Mouse (Mus musculus): ENCODE data around the gene Tmem104.
A peak's percentile ranks its signal among the peaks of the same experiment; 100 is the strongest.

The Tmem104 gene

DNA sequence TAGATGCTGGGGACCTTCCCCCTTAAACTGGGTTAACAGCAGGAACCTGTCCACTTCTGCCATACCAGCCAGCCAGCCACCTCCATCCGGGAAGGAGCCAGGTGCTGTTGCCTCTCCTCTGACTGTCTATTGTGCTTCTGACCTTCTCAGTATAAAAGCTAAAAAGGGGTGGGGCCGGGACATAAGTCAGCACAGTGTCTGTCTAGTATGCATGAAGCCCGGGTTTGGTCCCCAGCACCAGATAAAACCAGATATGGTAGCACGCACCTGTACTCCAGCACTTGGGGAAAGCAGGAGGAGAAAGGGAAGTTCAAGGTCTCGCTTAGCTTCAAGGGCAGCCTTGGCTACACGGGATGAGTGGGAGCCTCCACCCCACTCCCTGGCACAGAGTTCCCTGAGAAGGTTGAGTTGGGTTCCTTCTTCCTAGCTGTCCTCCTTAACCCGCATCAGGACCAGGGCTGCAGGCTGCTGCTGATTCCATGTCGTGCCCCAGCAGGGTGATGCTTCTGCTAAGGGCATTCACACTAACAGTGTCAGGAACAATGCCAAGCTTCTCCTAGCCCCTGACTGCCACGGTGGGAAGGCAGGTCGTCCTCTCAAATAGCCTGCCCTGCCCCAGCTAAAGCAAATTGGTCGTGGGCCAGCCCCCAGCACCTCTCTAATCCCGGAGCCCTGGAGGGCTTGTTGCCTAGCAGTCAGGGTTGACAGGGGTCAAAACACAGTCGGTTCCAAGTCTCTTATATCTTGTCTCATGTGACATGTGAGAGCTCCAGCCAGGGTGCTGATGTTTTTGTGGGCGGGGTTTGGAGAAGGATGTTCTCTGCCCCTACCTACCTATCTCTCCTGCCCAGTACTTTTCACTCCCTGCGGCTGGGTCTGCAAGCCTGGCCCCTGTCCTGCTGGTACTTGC is 42.0 kb downstream of the Tmem104 start:
- peak; percentile 78 for DNase-seq (ENCODE audit: low read depth, low spot score)

DNA sequence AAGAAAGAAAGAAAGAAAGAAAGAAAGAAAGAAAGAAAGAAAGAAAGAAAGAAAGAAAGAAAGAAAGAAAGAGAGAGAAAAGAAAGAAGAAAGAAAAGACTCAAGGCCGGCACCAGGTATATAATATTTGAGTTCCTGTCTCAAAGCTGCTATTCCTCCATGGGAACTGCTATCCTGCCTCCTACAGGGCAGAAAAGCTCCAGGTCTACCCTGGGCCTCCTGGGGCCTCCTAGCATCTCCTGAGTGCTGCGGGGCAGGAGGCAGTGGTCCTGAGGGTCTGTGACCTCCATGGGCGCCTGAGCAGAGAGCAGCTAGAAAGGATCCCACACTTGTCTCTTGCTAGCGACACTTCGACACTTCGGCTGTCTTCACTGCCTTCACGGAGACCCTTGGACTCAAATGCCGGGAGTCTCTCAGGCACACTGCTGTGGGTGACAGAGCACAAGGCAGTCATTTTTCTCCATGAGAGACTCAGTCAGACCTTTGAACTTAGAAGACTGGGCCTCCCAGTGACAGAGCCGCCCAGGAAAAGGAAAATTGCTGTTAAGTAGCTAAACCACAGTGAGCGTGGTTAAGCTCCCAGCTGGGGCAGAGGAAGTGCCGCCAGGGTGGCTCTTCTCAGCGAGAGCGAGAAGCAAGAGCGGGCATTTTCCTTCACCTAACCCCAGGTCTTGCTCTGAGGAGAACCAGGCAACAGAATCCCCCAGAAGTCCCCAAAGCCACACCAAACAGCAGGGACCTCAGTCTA is 44.1 kb downstream of the Tmem104 start:
- no peak for DNase-seq (ENCODE audit: low read depth, low spot score)

DNA sequence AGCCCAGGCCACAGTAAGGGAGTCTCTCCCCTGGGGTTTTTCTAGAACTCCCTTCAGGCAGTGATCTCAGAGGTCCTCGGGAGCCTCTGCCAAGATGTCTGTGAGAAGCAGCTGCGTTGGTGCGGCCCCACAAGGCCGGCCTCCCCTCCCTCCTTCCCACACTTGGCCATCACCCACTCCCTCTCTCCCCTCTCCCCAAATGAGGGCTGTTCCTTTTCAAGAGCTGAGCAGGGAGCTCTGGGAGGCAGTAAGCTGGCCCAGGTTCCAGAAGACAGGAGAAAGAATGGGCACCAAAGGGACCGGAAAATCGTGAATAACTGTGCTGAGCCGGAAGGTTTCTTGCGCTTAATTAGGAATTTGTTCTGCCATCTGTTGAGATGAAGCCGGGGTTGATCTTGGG is 44.6 kb downstream of the Tmem104 start:
- no peak for DNase-seq (ENCODE audit: low read depth, low spot score)

DNA sequence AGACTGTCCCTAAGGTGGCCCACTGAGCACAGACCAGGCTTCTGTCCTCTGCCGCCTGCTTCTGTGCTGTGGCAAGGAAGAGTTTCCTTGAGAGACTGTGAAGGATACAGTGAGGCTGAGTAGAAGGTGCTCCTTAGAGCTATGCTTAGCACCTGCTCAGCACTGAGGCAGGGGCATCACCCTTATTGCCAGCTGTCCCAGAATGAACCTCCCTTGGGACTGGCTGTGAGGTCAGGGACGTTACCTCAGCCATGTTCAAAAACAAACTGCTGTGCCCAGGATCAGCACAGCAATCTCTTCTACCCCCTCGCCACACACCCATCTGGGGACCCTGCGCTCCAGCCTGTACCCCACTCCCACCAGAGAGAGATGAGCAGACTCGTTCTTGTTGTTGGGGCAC is 45.6 kb downstream of the Tmem104 start:
- DNase-seq (ENCODE audit: low read depth, low spot score) = no peak

DNA sequence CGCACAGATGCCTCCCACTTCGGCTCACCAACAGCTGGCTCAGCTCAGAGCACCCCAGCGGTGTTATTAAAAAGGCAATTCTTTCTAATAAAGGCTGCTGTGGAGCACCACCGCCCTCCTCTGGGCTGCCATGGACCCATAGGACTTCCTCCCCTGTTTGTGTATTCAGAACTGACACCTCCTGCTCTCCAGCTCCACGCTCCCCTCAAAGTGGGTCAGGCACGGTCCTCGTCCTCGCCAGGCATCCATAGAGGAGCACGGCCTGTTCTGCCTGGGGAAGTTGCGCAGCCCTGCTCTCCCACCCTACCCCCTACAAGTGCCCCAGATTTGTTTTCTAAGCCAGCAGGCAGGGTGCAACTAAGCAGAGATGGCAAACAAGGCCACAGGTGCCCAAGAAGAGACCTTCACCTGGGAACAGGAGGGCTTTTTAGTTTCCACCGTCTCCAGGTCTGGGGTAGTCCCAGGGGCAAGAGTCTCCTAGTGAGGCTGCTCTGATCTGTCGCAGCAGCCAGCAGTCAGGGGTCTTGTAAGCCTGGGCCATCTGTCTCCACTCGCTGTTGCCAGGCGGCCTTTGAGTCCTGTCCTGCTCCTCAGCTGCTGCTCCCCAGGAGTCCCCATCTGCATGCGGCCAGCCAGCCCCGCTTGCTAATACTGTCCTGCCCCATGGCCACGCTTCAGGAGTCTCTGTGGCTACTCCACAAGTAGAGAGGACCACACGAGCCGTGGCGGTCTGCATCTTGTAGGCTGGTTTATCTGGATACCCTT is 46.4 kb downstream of the Tmem104 start:
- DNase-seq (ENCODE audit: low read depth, low spot score) = no peak

DNA sequence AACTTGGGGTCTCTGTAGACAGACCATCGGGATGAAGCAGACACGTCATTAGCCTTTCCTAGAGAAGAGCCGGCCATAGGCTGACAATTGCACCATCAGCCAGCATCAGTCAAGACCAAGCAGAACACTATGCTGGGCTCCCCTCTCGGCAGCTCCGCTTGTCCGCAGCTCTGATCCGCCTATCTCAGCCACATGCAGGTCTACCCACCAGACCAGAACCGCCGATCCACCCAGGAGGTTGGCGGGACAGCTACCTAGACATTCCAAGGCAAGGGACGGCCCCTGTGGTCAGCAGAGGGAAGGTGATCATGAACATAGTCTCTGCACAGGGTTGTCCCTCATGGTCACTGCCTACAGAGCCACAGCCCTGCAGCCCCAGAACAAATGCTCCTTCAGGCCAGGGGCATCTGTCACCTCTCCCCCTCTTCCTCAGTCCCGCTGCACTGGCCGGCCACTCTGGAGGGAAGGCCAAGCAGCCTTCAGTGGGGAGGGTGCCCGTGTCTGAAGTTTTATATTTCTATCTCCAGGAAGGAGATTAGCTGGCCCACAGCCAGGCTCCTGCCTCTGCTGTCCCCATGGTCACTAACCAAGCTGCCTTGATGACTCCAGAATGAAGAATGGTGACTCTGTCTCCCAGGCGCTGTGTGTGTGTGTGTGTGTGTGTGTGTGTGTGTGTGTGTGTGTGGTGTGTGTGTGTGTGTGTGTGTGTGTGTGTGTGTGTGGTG is 47.2 kb downstream of the Tmem104 start:
- no peak for DNase-seq (ENCODE audit: low read depth, low spot score)

DNA sequence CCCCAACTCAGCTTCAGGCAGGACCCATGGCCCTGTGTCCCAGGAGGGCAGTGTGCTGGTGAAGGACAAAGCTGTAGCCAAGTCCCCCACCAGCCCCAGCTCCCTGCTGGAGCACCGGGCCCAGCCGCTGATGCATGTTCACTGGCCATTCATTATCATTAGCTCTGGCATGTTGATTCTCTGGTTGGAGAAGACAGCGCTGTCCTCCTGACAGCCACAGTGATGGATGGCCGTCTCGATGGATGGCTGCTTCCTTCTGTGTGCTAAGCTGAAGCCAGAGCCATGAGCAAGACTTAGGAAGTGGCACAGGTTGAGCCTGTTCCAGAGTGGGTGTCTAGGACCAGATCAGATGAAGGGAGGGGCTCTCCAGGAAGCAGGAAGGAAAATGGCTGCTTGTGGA is 49.3 kb downstream of the Tmem104 start:
- no peak for DNase-seq (ENCODE audit: low read depth, low spot score)

DNA sequence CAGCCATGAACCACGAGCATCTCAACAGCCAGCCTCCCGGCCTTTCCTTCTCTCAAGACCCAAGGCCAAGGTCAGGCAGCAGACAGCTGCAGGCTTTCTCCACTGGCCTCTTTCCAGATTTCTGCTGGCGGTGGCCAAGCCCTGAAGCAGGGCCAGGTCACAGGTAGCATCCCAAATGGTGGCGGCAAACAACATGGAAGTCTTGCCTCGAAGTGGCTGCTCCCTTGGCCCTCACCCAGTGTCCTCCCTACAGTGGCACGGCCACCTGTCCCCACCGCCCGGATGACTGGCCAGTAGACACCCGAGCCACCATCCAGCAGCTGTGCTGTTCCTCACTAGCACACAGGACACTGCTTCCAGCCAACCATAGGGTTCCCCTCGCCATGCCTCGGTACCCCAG is 54.1 kb downstream of the Tmem104 start:
- no peak for DNase-seq (ENCODE audit: low read depth, low spot score)

DNA sequence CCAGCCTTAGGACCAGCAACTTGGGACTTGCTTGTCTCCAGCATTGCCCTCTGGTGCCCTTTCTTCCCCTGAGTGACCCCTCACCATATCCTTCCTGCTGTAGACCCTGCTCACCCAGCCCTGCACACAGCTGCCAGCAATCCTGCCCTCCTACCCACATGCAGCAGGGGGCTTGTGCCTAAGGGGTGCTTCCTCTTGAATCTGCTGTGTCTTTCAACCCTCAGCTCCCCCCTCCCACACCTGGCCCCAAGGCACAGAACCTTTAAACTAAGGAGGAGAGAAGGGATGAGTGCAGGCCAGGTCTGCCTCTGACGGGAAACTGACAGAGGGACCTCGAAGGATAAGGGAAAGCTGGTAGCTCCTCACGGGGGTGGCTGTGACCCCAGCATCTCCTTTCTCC is 55.5 kb downstream of the Tmem104 start:
- DNase-seq (ENCODE audit: low read depth, low spot score) = no peak

DNA sequence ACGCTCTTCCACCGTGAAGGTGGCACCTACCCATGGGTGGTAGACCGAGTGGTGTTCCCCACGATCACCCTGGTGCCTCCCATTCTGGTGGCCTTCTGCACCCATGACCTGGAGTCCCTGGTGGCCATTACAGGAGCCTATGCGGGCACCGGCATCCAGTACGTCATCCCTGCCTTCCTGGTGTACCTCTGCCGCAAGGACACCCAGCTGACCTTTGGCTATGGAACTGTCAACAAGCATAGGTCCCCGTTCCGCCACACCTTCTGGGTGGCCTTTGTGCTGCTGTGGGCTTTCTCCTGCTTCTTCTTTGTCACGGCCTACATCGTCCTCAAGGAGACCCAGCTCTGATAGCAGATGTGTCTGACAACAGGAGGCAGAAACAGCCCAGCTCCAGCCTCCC is 56.5 kb downstream of the Tmem104 start:
- no peak for DNase-seq (ENCODE audit: low read depth, low spot score)

DNA sequence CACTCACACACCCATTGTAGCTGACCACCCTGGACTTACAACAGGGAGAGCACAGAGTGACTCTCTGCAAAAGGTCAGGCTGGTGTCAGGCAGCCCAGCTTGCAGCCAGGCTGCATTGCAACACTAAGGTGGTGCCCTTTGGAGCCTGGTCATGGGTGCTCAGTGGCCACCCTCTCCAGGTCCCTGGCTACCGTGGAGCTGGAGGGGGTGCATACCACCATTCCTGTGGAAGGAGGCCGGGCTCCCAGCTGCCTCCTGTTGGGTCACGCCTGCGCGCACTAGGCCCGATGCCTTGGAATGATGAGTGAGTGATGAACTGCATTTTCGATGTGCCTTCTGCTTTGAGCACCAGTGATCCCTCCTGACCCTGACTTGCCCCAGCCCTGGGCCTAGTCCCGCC is 57.6 kb downstream of the Tmem104 start:
- DNase-seq (ENCODE audit: low read depth, low spot score) = no peak

DNA sequence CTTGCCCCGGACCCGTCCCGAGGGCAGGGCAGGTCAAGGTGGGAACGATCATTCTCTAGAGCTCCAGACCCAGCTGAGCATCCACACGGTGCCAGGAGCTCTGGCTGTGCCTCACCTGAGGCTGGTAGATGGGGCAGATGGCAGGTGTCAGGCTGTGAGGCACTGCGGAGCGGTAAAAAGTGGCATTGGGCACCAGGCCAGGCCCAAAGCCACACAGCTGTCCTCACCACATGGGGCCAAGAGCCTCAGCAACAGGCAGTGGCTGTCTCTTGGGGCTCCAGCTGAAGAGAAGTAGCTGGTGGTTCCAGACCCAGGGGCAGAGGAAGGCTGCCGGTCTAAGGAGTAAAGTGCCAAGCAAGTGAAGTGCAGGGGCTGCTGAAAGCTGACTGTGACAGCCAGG is 59.1 kb downstream of the Tmem104 start:
- no peak for DNase-seq (ENCODE audit: low read depth, low spot score)

DNA sequence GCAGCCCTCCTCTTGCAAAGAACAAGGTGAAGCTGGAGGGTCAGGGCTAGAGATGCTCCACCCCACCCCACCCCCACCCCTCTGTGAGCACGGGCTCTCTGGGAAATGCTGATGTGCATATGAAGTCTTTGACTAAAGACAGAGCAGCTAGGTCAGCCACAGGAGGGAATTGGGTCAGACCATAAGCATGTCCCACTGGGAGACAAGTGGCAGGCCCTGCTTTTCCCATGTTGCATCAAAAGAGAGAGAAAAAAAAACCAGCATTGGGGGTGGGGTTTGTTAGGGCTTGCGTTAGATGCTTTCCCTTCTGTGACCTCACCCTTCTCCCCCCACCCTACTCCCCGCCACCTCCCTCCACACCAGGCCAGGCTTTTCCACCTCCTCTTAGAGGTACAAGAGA is 60.0 kb downstream of the Tmem104 start:
- DNase-seq (ENCODE audit: low read depth, low spot score) = peak; percentile 53

DNA sequence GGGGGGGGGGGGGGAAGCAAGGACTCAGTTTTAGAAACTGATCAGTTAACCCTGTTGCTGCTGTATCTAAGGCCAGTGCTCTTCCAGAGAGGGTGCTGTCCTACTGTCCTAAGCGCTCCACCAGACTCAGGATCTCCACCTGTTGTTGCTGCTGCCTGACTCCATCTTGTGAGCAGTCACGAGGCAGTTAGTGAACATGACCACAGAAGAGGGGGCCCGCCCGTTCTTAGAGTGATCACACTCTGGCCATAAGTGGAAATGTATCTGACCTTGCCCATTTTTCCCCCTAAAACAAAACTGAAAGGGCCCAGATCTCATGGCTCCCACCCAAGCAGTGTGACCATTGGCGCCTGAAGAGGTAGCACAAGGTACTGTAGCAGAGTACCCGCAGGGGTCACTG is 60.7 kb downstream of the Tmem104 start:
- DNase-seq (ENCODE audit: low read depth, low spot score) = no peak

DNA sequence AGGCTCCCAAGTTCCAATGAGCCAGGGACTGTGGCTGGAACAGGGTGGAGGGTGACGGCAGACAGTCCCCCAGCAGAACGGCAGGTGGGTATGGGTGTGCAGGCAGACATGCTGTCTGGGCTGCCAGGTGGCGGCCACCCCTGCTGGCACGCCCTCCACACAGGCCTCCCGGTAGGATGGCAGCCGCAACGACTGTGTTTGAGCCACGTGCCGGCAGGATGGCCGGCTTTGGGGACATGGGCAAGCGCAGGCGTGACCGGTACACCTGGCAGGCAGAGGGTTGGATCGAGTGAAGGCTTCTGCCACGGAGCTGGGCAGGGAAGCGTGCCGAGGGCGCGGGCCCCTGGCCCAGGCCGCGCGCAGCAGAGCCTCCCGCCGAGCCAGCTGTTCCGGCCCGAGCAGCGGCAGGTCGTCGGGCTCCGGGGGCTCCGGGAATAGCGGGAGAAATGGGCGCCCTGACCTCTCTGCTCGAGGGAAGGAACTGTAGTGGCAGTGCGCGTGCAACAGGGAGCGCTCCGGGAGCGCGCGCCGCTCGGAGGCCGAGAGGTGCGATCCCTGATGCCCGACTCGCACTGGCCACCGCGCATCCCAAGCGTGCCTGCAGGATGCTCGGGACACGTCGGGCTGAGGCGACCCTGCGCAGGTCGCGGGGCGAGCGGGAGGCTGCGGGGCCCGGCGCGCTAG is 62.6 kb downstream of the Tmem104 start:
- peak; percentile 44 for DNase-seq (ENCODE audit: low read depth, low spot score)

DNA sequence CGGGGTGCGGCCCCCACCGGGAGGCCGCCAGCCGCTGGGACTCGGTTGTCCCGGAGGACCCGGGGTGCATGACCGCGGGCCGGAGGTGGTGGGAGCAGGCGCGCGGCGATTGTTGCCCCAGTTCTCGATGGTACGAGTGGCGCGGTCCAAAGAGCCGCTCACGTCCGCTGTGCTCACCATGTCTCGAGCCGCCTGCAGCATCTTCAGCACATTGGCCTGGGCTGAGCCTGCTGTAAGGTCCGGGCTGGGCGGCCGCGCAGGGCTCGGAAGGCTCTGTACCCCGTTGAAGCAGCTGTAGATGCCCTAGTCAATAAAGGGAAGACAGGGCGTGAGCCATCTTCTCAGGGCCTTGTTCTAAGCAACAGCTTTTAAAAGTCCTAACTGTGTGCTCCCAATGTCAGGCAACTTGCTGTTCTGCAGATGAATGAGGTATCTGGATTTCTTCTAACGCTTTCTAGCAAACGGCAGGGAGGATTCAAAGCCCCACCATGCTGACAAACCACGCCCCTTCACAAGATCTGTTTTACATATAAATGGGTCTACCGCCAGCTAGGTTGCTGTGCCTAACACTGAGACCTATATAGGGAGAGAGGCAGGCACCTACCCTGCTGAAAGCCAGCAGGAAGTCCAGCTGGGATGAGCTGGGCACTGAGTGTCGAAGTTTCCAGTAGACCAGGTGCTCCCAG is 63.3 kb downstream of the Tmem104 start:
- peak; percentile 93 for DNase-seq (ENCODE audit: low read depth, low spot score)

DNA sequence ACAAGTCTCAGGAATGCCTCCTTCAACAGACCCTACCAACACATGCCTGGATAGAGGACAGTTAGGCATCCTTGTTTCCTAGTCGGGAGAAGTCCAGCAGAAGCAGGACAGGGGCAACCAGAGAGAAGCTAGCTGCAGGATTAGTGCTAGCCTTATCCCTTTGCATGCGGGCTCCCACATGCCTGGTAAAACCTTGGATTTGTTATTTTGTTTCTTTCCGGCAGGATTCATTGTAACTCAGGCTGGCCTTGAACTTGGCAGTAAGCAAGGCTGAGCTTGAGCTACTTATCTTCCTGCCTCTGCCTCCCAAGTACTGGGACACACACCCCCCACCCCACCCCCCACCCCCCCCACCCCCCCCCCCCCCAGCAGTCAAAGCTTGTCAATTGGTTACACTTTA is 64.0 kb downstream of the Tmem104 start:
- no peak for DNase-seq (ENCODE audit: low read depth, low spot score)

DNA sequence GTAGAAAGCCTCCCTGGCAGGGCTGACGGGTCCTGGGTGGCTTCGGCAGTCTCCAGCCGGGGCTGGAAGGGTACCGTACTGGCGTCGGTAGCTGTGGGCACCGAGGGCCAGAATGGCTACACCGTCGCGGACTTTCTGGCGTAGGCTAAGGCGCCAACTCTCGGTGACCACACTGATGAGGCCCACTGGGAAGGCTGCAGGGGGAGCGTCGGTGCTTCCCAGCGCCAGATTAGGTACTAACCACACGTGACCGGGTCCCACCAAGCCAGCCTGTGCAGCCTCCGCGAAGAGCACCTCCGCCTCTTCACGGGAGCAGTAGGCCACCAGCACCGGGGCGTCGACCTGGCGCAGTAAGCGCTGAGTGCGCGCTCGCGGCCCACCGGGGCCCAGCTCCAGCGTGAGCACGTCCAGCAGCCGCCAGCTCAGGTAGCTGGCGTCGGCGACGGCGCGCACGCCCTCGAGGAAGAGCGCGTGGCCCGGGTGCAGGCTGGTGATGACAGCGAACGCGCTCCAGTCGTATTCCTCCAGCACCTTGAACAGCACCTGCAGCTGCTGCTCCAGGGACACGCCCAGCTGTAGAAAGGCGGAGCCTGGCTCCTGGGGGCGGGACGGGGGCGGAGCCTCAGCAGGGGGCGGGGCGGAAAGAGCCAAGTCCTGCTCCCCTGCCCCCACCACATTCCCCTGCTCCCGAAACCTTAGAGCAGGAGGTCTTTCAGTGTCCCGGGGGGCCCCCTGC is 70.7 kb downstream of the Tmem104 start:
- DNase-seq (ENCODE audit: low read depth, low spot score) = peak; percentile 94

DNA sequence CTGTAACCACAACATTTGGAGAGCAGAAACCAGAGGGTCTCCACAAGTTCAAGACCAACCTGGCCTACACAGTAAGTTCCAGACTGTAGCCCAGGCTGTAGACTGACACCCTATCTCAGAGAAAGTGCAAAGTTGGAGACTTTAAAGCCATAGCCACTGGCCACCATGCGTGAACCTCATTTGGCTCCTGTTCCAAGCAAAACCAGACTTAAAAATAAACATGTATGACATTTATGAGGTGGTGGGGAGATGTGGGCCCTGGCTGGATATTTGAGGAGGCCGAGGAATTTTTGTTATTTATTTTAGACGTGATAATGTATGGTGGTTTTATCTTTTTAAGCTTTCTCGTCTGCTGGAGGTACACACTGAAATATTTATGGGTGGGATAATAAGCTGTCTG is 71.8 kb downstream of the Tmem104 start:
- DNase-seq (ENCODE audit: low read depth, low spot score) = no peak

DNA sequence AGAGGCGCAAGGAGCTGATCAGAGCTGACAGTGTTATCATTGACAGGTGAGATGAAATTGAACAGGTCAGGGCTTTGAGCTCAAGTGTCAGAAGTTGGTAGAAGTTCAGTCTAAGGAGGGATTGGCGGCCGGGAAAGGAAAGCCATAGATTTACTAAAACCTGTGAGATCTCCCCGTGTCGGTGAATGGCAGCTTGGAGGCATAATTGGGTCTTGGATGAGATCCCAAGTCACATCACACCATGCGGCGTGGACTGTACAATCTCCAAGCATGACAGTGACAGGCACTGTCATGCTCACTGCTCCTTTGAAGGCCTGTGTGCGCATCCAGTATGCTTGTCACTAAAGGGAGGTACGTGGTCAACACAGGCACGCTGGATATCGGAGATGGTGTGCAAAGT is 75.7 kb downstream of the Tmem104 start:
- DNase-seq (ENCODE audit: low read depth, low spot score) = no peak
